Mouse (Mus musculus): ENCODE measurements around the gene Prc1. TPM values are rescaled to one million over a fixed set of nuclear protein-coding genes. Genes with fewer than 3 reads are reported as not detected.

Prc1 gene
- total RNA-seq (2021) = 17.8 and 23.2 TPM in 2 replicates
- long read RNA-seq, partial matches to known transcripts = 1 of 8 reads
- long read RNA-seq, other reads (novel, unspliced or antisense) = 0 of 8 reads

- peak; percentile 98 for DNase-seq
Measured at GRCm38 (mm10) chr7:80294062-80294763, at the start of gene Prc1. Prc1 (plus strand) TSS chr7:80294450.

- DNase-seq = no peak
Measured at GRCm38 (mm10) chr7:80244851-80245250, 49.4 kb upstream of the Prc1 start.

GRCm38 (mm10) chr7:80246148-80246721 is 48.0 kb upstream of the Prc1 start, which contains the start of gene Ttll13:
Ttll13 (plus strand) TSS chr7:80246376.
- peak; percentile 97 for DNase-seq

GRCm38 (mm10) chr7:80246859-80247258 is 47.4 kb upstream of the Prc1 start:
- no peak for DNase-seq

GRCm38 (mm10) chr7:80252437-80252836 is 41.8 kb upstream of the Prc1 start:
- DNase-seq = no peak

- no peak for DNase-seq
Measured at GRCm38 (mm10) chr7:80252886-80253285, 41.4 kb upstream of the Prc1 start.

- DNase-seq = no peak
Measured at GRCm38 (mm10) chr7:80255981-80256380, 38.3 kb upstream of the Prc1 start.

GRCm38 (mm10) chr7:80257706-80258105 is 36.5 kb upstream of the Prc1 start:
- no peak for DNase-seq

- peak; percentile 83 for DNase-seq
Measured at GRCm38 (mm10) chr7:80260625-80261371, 33.5 kb upstream of the Prc1 start, which contains the start of gene Ngrn. Ngrn (plus strand) TSS chr7:80261215.

GRCm38 (mm10) chr7:80261372-80261990 is 32.8 kb upstream of the Prc1 start:
- no peak for DNase-seq

GRCm38 (mm10) chr7:80264606-80265005 is 29.6 kb upstream of the Prc1 start:
- peak; percentile 30 for DNase-seq

GRCm38 (mm10) chr7:80267764-80268163 is 26.5 kb upstream of the Prc1 start:
- DNase-seq = no peak

GRCm38 (mm10) chr7:80268897-80269750 is 25.1 kb upstream of the Prc1 start, which contains the start of gene Vps33b:
Vps33b (plus strand) TSS chr7:80269649.
- DNase-seq = peak; percentile 98

- peak; percentile 52 for DNase-seq
Measured at GRCm38 (mm10) chr7:80269751-80270255, 24.4 kb upstream of the Prc1 start.

GRCm38 (mm10) chr7:80273456-80273855 is 20.8 kb upstream of the Prc1 start:
- DNase-seq = no peak

- DNase-seq = no peak
Measured at GRCm38 (mm10) chr7:80276374-80276773, 17.9 kb upstream of the Prc1 start.

- DNase-seq = no peak
Measured at GRCm38 (mm10) chr7:80280032-80280431, 14.2 kb upstream of the Prc1 start.

GRCm38 (mm10) chr7:80280998-80281397 is 13.3 kb upstream of the Prc1 start:
- no peak for DNase-seq

- peak; percentile 28 for DNase-seq
Measured at GRCm38 (mm10) chr7:80281646-80282045, 12.6 kb upstream of the Prc1 start.

- DNase-seq = no peak
Measured at GRCm38 (mm10) chr7:80283226-80283918, 10.9 kb upstream of the Prc1 start.

- DNase-seq = no peak
Measured at GRCm38 (mm10) chr7:80284391-80284790, 9.9 kb upstream of the Prc1 start.

Data from adrenal gland, postnatal 25 days (tissue).